Mouse (Mus musculus) megakaryocyte progenitor cell, adult 5-6 weeks (primary cell): ENCODE measurements around the gene Sergef. TPM values are rescaled to one million over a fixed set of nuclear protein-coding genes. Genes with fewer than 3 reads are reported as not detected.

ENCODE experiments used
- ATAC-seq: replicated peaks from 2 replicates; pipeline ENCODE4 v1.8.0; 2016; ENCODE audit warnings: mild to moderate bottlenecking, moderate TSS enrichment, inconsistent platforms; ENCODE audit not compliant: poor library complexity
- total RNA-seq, 2 experiments: library from RNA; stranded (forward) in 1 of 2; stranded (reverse) in 1 of 2; fragments of 157-497, 149-512 nt in 1 of 2; fragments of 200-1000 nt in 1 of 2; gene quantifications; 2 replicates each; pipeline versions ENCODE4 v1.2.3 to v1.2.4; 2015 to 2017

Sergef gene
- total RNA-seq, 2 experiments from 2014 or later, result 6.6 to 8.1 TPM

- ATAC-seq, result no peak
Measured at GRCm38 (mm10) chr7:46581358-46581930, 58.2 kb downstream of the Sergef start.

DNA sequence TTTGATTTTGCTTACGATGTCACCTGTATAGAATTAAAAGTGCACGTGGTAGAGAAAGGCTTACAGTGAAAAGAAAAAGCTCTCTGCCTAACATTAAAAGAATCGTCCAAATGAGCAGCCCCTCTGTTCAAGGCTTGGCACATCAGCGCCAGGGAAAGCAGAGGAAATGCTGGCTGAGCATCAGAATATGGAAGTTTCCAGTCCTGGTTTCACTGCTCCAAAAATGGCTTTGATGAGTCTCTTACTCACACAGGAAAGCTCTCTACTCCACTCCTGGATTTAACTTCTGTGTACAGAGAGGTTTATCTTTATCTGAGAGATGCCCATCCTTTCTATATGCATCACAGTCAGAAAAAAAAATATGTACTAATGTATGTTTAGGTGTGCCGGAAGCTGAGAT is 61.5 kb downstream of the Sergef start:
- no peak for ATAC-seq

GRCm38 (mm10) chr7:46575897-46576296 is 63.7 kb downstream of the Sergef start:
- no peak for ATAC-seq

GRCm38 (mm10) chr7:46572803-46573594 is 66.6 kb downstream of the Sergef start:
- ATAC-seq, result no peak

GRCm38 (mm10) chr7:46569509-46569908 is 70.1 kb downstream of the Sergef start:
- peak; percentile 96 for ATAC-seq

GRCm38 (mm10) chr7:46566318-46567007 is 73.1 kb downstream of the Sergef start:
- no peak for ATAC-seq

DNA sequence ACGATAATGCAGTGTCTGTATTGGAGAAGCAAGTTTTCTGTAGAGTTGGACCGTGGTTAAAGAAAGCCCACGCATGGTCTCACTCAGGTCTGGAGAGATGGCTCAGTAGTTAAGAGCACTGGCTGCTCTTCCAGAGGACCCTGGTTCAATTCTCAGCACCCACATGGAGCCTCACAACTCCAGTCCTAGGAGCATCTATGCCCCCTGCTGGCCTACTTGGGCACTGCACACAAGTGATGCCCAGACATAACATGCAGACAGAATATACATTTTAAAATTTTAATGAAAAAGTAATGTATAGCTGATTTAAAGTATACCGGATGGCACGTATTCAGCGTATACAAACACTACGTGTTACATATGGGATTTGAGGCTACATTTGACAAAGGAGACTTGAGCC is 74.2 kb downstream of the Sergef start:
- no peak for ATAC-seq

GRCm38 (mm10) chr7:46563801-46564200 is 75.8 kb downstream of the Sergef start:
- no peak for ATAC-seq

- 0 out of 2 replicates have a peak, but pooled peaks have one; percentile 27 for ATAC-seq
Measured at GRCm38 (mm10) chr7:46560061-46560460, 79.5 kb downstream of the Sergef start.

DNA sequence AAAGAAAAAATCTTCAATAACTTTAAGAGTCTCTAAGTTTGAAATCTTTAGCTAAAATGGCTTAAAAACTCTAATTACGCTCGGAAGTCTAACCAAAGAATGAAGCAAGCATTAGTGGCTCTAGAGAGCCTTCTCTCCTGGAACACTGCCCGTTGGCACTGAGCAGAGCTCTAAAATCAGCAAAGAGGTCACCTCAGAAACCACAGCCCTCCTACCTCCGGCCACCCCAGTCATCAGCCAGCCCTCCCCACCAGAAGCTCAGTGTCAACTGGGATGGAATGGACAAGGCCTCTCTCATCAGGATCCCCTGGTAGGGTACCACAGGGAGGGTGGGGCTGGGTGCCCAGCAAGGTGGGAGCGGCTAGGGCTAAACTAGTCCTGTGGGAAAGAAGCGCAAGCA is 80.0 kb downstream of the Sergef start:
- ATAC-seq, result peak; percentile 57

- ATAC-seq, result no peak
Measured at GRCm38 (mm10) chr7:46559006-46559405, 80.6 kb downstream of the Sergef start.

- ATAC-seq, result peak; percentile 32; the same call in 1 of the 2 replicates
Measured at GRCm38 (mm10) chr7:46557996-46558395, 81.6 kb downstream of the Sergef start.

GRCm38 (mm10) chr7:46557387-46557786 is 82.2 kb downstream of the Sergef start:
- ATAC-seq, result no peak

DNA sequence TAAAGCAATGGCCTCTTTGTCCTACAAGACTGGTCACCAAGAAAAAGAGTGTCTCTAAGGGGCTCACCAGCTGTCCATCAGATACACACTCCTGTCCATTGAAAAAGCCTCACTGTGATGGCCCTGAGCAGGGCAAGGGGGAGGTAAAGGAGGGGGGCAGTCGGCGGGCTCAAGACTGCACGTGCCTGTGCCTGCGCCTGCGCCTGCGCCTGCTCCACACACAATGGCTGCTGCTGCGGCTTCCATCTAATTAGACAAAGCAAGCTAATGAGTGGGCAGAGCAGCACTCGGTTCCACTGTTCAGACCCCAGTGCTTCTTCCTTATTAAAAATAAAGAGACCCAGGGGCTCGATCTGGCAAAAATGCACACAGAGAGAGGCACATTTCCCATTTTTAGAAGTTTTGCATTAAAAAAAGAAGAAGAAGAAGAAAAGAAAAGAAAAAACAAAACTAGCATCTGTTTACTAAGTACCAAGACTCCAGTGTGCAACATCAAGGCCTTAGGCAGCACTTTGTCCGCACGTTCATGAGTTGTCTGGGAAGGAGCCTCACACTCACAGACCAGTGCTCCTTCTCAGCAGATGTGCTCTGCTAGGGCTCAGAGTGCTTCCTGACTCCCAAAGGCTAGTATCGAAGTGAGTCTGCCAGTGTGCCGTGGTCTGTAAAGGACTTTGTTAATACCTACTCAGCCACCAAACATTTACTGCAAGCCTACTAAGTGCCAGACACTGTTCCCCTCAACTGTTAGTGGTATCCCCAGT is 83.1 kb downstream of the Sergef start:
- ATAC-seq, result no peak

DNA sequence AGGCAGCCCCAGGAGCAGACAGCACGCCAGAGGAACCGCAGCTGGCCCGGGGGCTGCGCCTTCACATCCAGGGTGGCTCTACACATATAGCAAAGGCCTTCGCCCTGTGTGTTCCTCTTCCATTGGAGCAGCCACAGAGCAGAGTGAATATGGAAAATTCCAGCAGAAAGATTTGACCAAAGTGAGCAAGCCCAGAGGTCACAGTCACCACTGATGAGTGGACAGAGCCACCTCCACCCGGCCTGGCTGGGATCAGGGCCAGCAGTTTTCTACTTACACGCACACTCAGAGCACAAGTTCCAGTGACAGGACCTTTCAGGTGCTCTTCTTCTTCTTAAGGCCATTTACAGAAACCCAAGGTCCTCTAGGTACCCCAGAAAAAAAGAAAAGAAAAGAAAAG is 83.9 kb downstream of the Sergef start:
- no peak for ATAC-seq

- ATAC-seq, result no peak
Measured at GRCm38 (mm10) chr7:46554855-46555254, 84.8 kb downstream of the Sergef start.

- no peak for ATAC-seq
Measured at GRCm38 (mm10) chr7:46554003-46554402, 85.6 kb downstream of the Sergef start.

- ATAC-seq, result no peak
Measured at GRCm38 (mm10) chr7:46551935-46552752, 87.5 kb downstream of the Sergef start.

DNA sequence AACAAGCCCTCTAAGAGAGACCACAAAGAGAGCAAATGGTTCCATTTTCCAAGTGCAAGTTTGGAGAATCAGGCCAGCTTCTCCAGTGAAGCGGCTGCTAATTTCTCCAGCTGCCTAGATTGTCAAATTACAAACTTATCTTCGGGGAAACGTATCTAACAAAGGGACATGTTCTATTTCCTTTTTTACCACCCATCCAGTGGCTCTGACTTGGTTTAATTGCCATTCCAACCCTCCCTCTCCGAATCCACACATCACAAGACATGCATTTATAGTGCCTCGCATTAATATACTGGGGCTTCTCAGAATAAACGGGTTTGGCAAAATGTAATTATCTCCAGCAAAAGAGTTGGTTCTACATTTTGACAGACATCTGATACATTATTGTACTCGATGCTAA is 88.4 kb downstream of the Sergef start:
- ATAC-seq, result no peak

GRCm38 (mm10) chr7:46548124-46548523 is 91.5 kb downstream of the Sergef start:
- no peak for ATAC-seq
